ENCODE assay signal across 26 mouse cellular contexts in the genomic region with DNA sequence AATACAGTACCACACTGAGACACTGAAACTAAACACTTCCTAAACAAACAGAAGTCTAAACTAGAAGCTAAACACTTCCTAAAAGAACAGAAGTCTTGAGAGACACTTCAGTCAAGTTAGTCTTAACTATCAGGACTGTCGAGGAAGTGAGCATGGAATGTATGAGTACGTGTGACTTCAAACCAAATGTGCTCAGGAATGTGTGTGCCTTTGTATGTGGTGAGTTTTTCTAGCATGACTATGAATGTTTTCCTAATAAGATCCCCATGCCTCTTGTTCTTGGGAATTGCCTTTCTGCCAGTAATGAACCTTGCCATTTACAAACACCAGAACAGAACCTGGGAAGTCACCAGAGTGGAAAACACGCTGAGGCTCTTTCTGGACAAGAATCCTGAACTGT.
"Had no signal": no experiment of that assay in that cellular context is flagged by ENCODE, and none has a peak within 500 bp of the region (broad histone marks: within the 10 kb centered on the region; RNA-seq: fewer than 3 reads in every experiment).

No protein-coding gene starts in this region.

- DNase-seq: gastrocnemius, adult 2 months; gastrocnemius, postnatal 10 days; gastrocnemius, postnatal 25 days; heart, adult 18-20 months; heart, postnatal 10 days; heart, postnatal 4 days; kidney, adult 18-20 months; kidney, adult 8-10 months; kidney, postnatal 10 days; kidney, postnatal 25 days; kidney, postnatal 4 days; liver had no signal

- H3K4me2 ChIP-seq: heart, embryonic 12.5 days; hindbrain, embryonic 12.5 days; hindbrain, embryonic 14.5 days; intestine, embryonic 15.5 days; limb, embryonic 12.5 days; liver, embryonic 11.5 days had no signal

- H3K27ac ChIP-seq: gastrocnemius, adult 2 months; heart, embryonic 10.5 days; hindbrain, embryonic 10.5 days; hindbrain, embryonic 12.5 days; hindbrain, embryonic 14.5 days; intestine, embryonic 15.5 days; layer of hippocampus, adult 2 months; left cerebral cortex, adult 2 months; limb, embryonic 10.5 days; limb, embryonic 12.5 days had no signal

- H3K9me3 ChIP-seq: heart, embryonic 10.5 days; heart, embryonic 12.5 days; hindbrain, embryonic 10.5 days; hindbrain, embryonic 12.5 days; intestine, embryonic 15.5 days; limb, embryonic 10.5 days; limb, embryonic 12.5 days had no signal

- H3K27me3 ChIP-seq: heart, embryonic 12.5 days; hindbrain, embryonic 12.5 days; intestine, embryonic 15.5 days; limb, embryonic 12.5 days had no signal

- H3K4me1 ChIP-seq: heart, embryonic 12.5 days; hindbrain, embryonic 12.5 days; limb, embryonic 10.5 days; limb, embryonic 12.5 days had no signal

- H3K36me3 ChIP-seq: heart, embryonic 10.5 days; heart, embryonic 12.5 days; hindbrain, embryonic 10.5 days; hindbrain, embryonic 12.5 days; intestine, embryonic 15.5 days; limb, embryonic 10.5 days; limb, embryonic 12.5 days had no signal

- H3K9ac ChIP-seq: heart, embryonic 12.5 days; hindbrain, embryonic 12.5 days; hindbrain, embryonic 14.5 days; intestine, embryonic 15.5 days; limb, embryonic 12.5 days had no signal

- ATAC-seq: hindbrain, embryonic 16.5 days; inflammation-experienced regulatory T-cells, adult 6 months; intestine, embryonic 15.5 days; intestine, postnatal 0 days had no signal

- H3K4me3 ChIP-seq: gastrocnemius, adult 2 months; heart, embryonic 10.5 days; heart, embryonic 12.5 days; hindbrain, embryonic 10.5 days; hindbrain, embryonic 12.5 days; intestine, embryonic 15.5 days; layer of hippocampus, adult 2 months; left cerebral cortex, adult 2 months; limb, embryonic 10.5 days; limb, embryonic 12.5 days had no signal
